Mouse (Mus musculus) kidney, postnatal 4 days (tissue): ENCODE results near the gene Erlin1.

Experiments used
- DNase-seq, 2 experiments: peaks; one replicate each; pipeline ENCODE4 v3.0.0; 2021; ENCODE audit warnings: mixed read lengths in 2 of 2

Gene Erlin1

GRCm38 (mm10) chr19:44060226-44060625 is 9.4 kb downstream of the Erlin1 start:
- no peak for DNase-seq

- no peak for DNase-seq
Observed at GRCm38 (mm10) chr19:44055173-44055826, 14.3 kb downstream of the Erlin1 start.

GRCm38 (mm10) chr19:44050388-44050787 is 19.2 kb downstream of the Erlin1 start:
- no peak for DNase-seq

GRCm38 (mm10) chr19:44049282-44049681 is 20.3 kb downstream of the Erlin1 start:
- DNase-seq, result no peak

- no peak for DNase-seq
Observed at GRCm38 (mm10) chr19:44045847-44046246, 23.7 kb downstream of the Erlin1 start.

GRCm38 (mm10) chr19:44042121-44042520 is 27.5 kb downstream of the Erlin1 start:
- no peak for DNase-seq

GRCm38 (mm10) chr19:44033396-44033795 is 36.2 kb downstream of the Erlin1 start:
- DNase-seq, result no peak

GRCm38 (mm10) chr19:44032046-44032744 is 37.4 kb downstream of the Erlin1 start:
- DNase-seq, result no peak

- DNase-seq, result no peak
Observed at GRCm38 (mm10) chr19:44030024-44030423, 39.6 kb downstream of the Erlin1 start.

GRCm38 (mm10) chr19:44028972-44029371 is 40.6 kb downstream of the Erlin1 start, which contains the start of gene Cyp2c23:
TSS of gene Cyp2c23 (minus strand) at chr19:44029208.
- no peak for DNase-seq

GRCm38 (mm10) chr19:44026956-44027530 is 42.5 kb downstream of the Erlin1 start:
- peak; percentile 9 to 30 for DNase-seq

- DNase-seq, result no peak
Observed at GRCm38 (mm10) chr19:44024921-44025585, 44.5 kb downstream of the Erlin1 start.

GRCm38 (mm10) chr19:44023066-44023465 is 46.5 kb downstream of the Erlin1 start:
- peak; percentile 22 to 42 for DNase-seq

- DNase-seq, result no peak
Observed at GRCm38 (mm10) chr19:44021502-44021901, 48.1 kb downstream of the Erlin1 start.

- no peak for DNase-seq
Observed at GRCm38 (mm10) chr19:44019739-44020138, 49.8 kb downstream of the Erlin1 start.

GRCm38 (mm10) chr19:44013862-44014261 is 55.7 kb downstream of the Erlin1 start:
- no peak for DNase-seq

GRCm38 (mm10) chr19:44008784-44009183 is 60.8 kb downstream of the Erlin1 start:
- no peak for DNase-seq

- no peak for DNase-seq
Observed at GRCm38 (mm10) chr19:44007186-44007585, 62.4 kb downstream of the Erlin1 start.

GRCm38 (mm10) chr19:44005025-44005424 is 64.6 kb downstream of the Erlin1 start:
- no peak for DNase-seq

GRCm38 (mm10) chr19:44004261-44004660 is 65.3 kb downstream of the Erlin1 start:
- DNase-seq, result no peak

GRCm38 (mm10) chr19:44000720-44001119 is 68.9 kb downstream of the Erlin1 start:
- DNase-seq, result no peak

GRCm38 (mm10) chr19:44000061-44000460 is 69.5 kb downstream of the Erlin1 start:
- DNase-seq, result no peak

- DNase-seq, result no peak
Observed at GRCm38 (mm10) chr19:43998802-43999527, 70.6 kb downstream of the Erlin1 start.
